11 mouse cellular contexts compared by ENCODE assay signal in the genomic region with DNA sequence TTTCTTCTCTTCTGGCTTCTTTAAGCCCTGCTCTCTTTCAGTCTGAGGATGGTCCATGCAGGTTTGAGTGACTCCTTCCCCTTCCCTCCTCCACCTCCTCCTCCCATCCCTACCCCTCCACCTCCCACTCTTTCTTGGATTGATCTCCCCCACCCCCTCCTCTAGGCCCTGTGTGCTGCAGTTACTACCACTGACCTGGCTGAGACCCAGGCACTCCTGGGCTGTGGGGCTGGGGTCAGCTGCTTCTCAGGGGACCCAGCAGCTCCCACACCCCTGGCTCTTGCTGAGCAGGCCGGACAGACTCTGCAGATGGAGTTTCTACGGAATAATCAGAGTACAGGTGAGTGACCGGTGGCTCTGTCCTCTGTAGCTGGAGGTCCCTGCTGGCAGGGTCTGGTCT. TPM values are rescaled to one million over a fixed set of nuclear protein-coding genes. Genes with fewer than 3 reads are reported as not detected.
DNase-seq lines count a peak whose midpoint lies in the region; ATAC-seq lines count a peak whose summit lies in the region.
"Had no signal": no experiment of that assay in that cellular context is flagged by ENCODE, and none has a peak within 500 bp of the region (broad histone marks: within the 10 kb centered on the region; RNA-seq: fewer than 3 reads in every experiment).

No protein-coding gene starts in this region.

- H3K9ac ChIP-seq in forebrain, embryonic 12.5 days: no peak overlapping the region
- no peak overlapping the region for H3K9ac ChIP-seq in forebrain, embryonic 11.5 days (ENCODE audit: low read length)
- peak overlapping the region; percentile 67 for H3K9ac ChIP-seq in kidney, embryonic 16.5 days (replicated peaks; ENCODE audit: low read length)
- H3K9ac ChIP-seq in embryonic facial prominence, embryonic 11.5 days (replicated peaks; ENCODE audit: low read length): peak overlapping the region; percentile 46
- peak overlapping the region; percentile 62 for H3K9ac ChIP-seq in limb, embryonic 13.5 days
- H3K9ac ChIP-seq: forebrain, postnatal 0 days had no signal

- H3K4me1 ChIP-seq in forebrain, embryonic 12.5 days: peaks cover 23% of the 10 kb centered on the region
- H3K4me1 ChIP-seq in forebrain, embryonic 11.5 days (replicated peaks; ENCODE audit: control insufficient read depth, insufficient read depth, low read length): peaks cover 8% of the 10 kb centered on the region; the same call in 1 of the 2 replicates
- H3K4me1 ChIP-seq in kidney, embryonic 16.5 days (ENCODE audit: insufficient read depth, low read length): peaks cover 37% of the 10 kb centered on the region
- 0 out of 2 replicates have a peak, but pooled peaks cover 4% of the 10 kb centered on the region for H3K4me1 ChIP-seq in embryonic facial prominence, embryonic 11.5 days (ENCODE audit: control insufficient read depth, insufficient read depth, low read length)
- peaks cover 51% of the 10 kb centered on the region for H3K4me1 ChIP-seq in limb, embryonic 13.5 days

- no peak overlapping the region for H3K4me2 ChIP-seq in forebrain, embryonic 12.5 days
- no peak overlapping the region for H3K4me2 ChIP-seq in forebrain, embryonic 11.5 days (ENCODE audit: low read depth, low read length, severe bottlenecking)
- H3K4me2 ChIP-seq in kidney, embryonic 16.5 days (replicated peaks; ENCODE audit: low read depth, low read length): peak overlapping the region; percentile 49
- no peak overlapping the region for H3K4me2 ChIP-seq in embryonic facial prominence, embryonic 11.5 days (ENCODE audit: low read depth, low read length)
- peak overlapping the region; percentile 60 for H3K4me2 ChIP-seq in limb, embryonic 13.5 days (replicated peaks)

- H3K36me3 ChIP-seq in forebrain, embryonic 12.5 days (replicated peaks): no peaks in the 10 kb centered on the region
- no peaks in the 10 kb centered on the region for H3K36me3 ChIP-seq in forebrain, embryonic 11.5 days (ENCODE audit: control insufficient read depth, insufficient read depth, low read length)
- H3K36me3 ChIP-seq in kidney, embryonic 16.5 days (ENCODE audit: insufficient read depth, low read length): peaks cover 26% of the 10 kb centered on the region
- H3K36me3 ChIP-seq in embryonic facial prominence, embryonic 11.5 days (replicated peaks; ENCODE audit: control insufficient read depth, insufficient read depth, low read depth, low read length): no peaks in the 10 kb centered on the region
- peaks cover 33% of the 10 kb centered on the region for H3K36me3 ChIP-seq in limb, embryonic 13.5 days

- H3K4me3 ChIP-seq in forebrain, embryonic 12.5 days (replicated peaks): no peak overlapping the region
- H3K4me3 ChIP-seq in forebrain, embryonic 11.5 days (ENCODE audit: low read depth, low read length): no peak overlapping the region
- peak overlapping the region; percentile 48 for H3K4me3 ChIP-seq in kidney, embryonic 16.5 days (ENCODE audit: low read length)
- no peak overlapping the region; the same call in 1 of the 2 replicates for H3K4me3 ChIP-seq in embryonic facial prominence, embryonic 11.5 days (ENCODE audit: low read depth, low read length)
- H3K4me3 ChIP-seq in limb, embryonic 13.5 days: peak overlapping the region; percentile 36

- ATAC-seq in forebrain, embryonic 12.5 days (ENCODE audit: low FRiP score): no peak
- no peak for ATAC-seq in forebrain, embryonic 11.5 days (replicated peaks; ENCODE audit: low FRiP score)
- ATAC-seq in kidney, embryonic 16.5 days (ENCODE audit: low FRiP score, low TSS enrichment): peak; percentile 3; the same call in 1 of the 2 replicates
- peak; percentile 3; the same call in 1 of the 2 replicates for ATAC-seq in embryonic facial prominence, embryonic 11.5 days (replicated peaks; ENCODE audit: insufficient number of reproducible peaks, low FRiP score, low TSS enrichment, low read depth)
- ATAC-seq in limb, embryonic 13.5 days (ENCODE audit: low FRiP score, low read depth): 0 out of 2 replicates have a peak, but pooled peaks have one; percentile 1

- no peaks in the 10 kb centered on the region for H3K27me3 ChIP-seq in forebrain, embryonic 12.5 days
- no peaks in the 10 kb centered on the region for H3K27me3 ChIP-seq in forebrain, embryonic 11.5 days (ENCODE audit: control insufficient read depth, insufficient read depth, low read length)
- no peaks in the 10 kb centered on the region for H3K27me3 ChIP-seq in kidney, embryonic 16.5 days (ENCODE audit: insufficient read depth, low read length)
- no peaks in the 10 kb centered on the region for H3K27me3 ChIP-seq in embryonic facial prominence, embryonic 11.5 days (ENCODE audit: control insufficient read depth, insufficient read depth, low read length)
- H3K27me3 ChIP-seq in limb, embryonic 13.5 days: no peaks in the 10 kb centered on the region

- WGBS in forebrain, embryonic 12.5 days: 73% methylated on average over 3 of the region's 3 CpGs
- WGBS in forebrain, embryonic 11.5 days: 60% methylated on average over 3 of the region's 3 CpGs
- 35% methylated on average over 3 of the region's 3 CpGs for WGBS in kidney, embryonic 16.5 days
- 65% methylated on average over 3 of the region's 3 CpGs for WGBS in embryonic facial prominence, embryonic 11.5 days
- 49% methylated on average over 3 of the region's 3 CpGs for WGBS in limb, embryonic 13.5 days

- no peak for DNase-seq in forebrain, embryonic 11.5 days (ENCODE audit: low spot score)
- no peak for DNase-seq in kidney, postnatal 36 days
- no peak for DNase-seq in embryonic facial prominence, embryonic 11.5 days (ENCODE audit: low spot score)
- DNase-seq in urinary bladder, postnatal 14 days (ENCODE audit: low spot score): no peak
- no peak for DNase-seq in frontal cortex, postnatal 36 days (ENCODE audit: low spot score in 2 of 2)
- DNase-seq: cerebellum, adult 9-10 months; forebrain, postnatal 0 days; kidney, adult 9 months had no signal

- no peaks in the 10 kb centered on the region for H3K9me3 ChIP-seq in forebrain, embryonic 12.5 days
- H3K9me3 ChIP-seq in forebrain, embryonic 11.5 days (ENCODE audit: control insufficient read depth, low read length): no peaks in the 10 kb centered on the region
- no peaks in the 10 kb centered on the region for H3K9me3 ChIP-seq in kidney, embryonic 16.5 days (ENCODE audit: low read length)
- H3K9me3 ChIP-seq in embryonic facial prominence, embryonic 11.5 days (replicated peaks; ENCODE audit: control insufficient read depth, low read length): no peaks in the 10 kb centered on the region
- H3K9me3 ChIP-seq in limb, embryonic 13.5 days: no peaks in the 10 kb centered on the region

- 0 out of 2 replicates have a peak overlapping the region, but pooled peaks have one; percentile 51 for H3K27ac ChIP-seq in forebrain, embryonic 12.5 days
- no peak overlapping the region for H3K27ac ChIP-seq in forebrain, embryonic 11.5 days (ENCODE audit: low read depth, low read length)
- peak overlapping the region; percentile 98 for H3K27ac ChIP-seq in kidney, embryonic 16.5 days (ENCODE audit: low read length)
- H3K27ac ChIP-seq in embryonic facial prominence, embryonic 11.5 days (replicated peaks; ENCODE audit: low read depth, low read length): peak overlapping the region; percentile 60
- peak overlapping the region; percentile 94 for H3K27ac ChIP-seq in limb, embryonic 13.5 days

RNA-seq across cellular contexts. Expression of a gene that starts 16.1 kb away (rescaled TPM):
- not detected in 2 replicates for polyA plus RNA-seq in forebrain, embryonic 12.5 days (2016; fragmentation: Nextera tagmentation; extraction: Ambion mirVana)
- not detected in 2 replicates for polyA plus RNA-seq in forebrain, embryonic 11.5 days (2014; fragmentation: Nextera tagmentation; extraction: Ambion mirVana)
- polyA plus RNA-seq in kidney, embryonic 16.5 days (2015; fragmentation: Nextera tagmentation; extraction: Ambion mirVana): 9.9 TPM in 1 of 2 replicates, not detected in the other
- polyA plus RNA-seq in embryonic facial prominence, embryonic 11.5 days (2014; fragmentation: Nextera tagmentation; extraction: Ambion mirVana): 4.2 TPM in 1 of 2 replicates, not detected in the other
- polyA plus RNA-seq in limb, embryonic 13.5 days (2015; fragmentation: Nextera tagmentation; extraction: Ambion mirVana): 3.2 and 8.0 TPM in 2 replicates
- polyA plus RNA-seq: forebrain, postnatal 0 days had no signal

RNA-seq across cellular contexts. Expression of a gene that starts 26.9 kb away (rescaled TPM):
- polyA plus RNA-seq in forebrain, embryonic 12.5 days (2016; fragmentation: Nextera tagmentation; extraction: Ambion mirVana): 23.1 and 25.7 TPM in 2 replicates
- polyA plus RNA-seq in forebrain, embryonic 11.5 days (2014; fragmentation: Nextera tagmentation; extraction: Ambion mirVana): 18.6 and 22.7 TPM in 2 replicates
- polyA plus RNA-seq in kidney, embryonic 16.5 days (2015; fragmentation: Nextera tagmentation; extraction: Ambion mirVana): 31.6 and 46.5 TPM in 2 replicates
- polyA plus RNA-seq in embryonic facial prominence, embryonic 11.5 days (2014; fragmentation: Nextera tagmentation; extraction: Ambion mirVana): 10.6 and 18.6 TPM in 2 replicates
- 4.6 and 10.4 TPM in 2 replicates for polyA plus RNA-seq in limb, embryonic 13.5 days (2015; fragmentation: Nextera tagmentation; extraction: Ambion mirVana)

RNA-seq across cellular contexts. Expression of a gene that starts 46.7 kb away (rescaled TPM):
- 11.9 and 13.4 TPM in 2 replicates for polyA plus RNA-seq in forebrain, embryonic 12.5 days (2016; fragmentation: Nextera tagmentation; extraction: Ambion mirVana)
- polyA plus RNA-seq in forebrain, embryonic 11.5 days (2014; fragmentation: Nextera tagmentation; extraction: Ambion mirVana): 10.5 and 14.5 TPM in 2 replicates
- 106 and 112 TPM in 2 replicates for polyA plus RNA-seq in kidney, embryonic 16.5 days (2015; fragmentation: Nextera tagmentation; extraction: Ambion mirVana)
- polyA plus RNA-seq in embryonic facial prominence, embryonic 11.5 days (2014; fragmentation: Nextera tagmentation; extraction: Ambion mirVana): 13.5 and 14.1 TPM in 2 replicates
- 41.5 and 45.6 TPM in 2 replicates for polyA plus RNA-seq in limb, embryonic 13.5 days (2015; fragmentation: Nextera tagmentation; extraction: Ambion mirVana)

Comparison
In these comparisons a context has a peak if more than half of its experiments do, and no peak if none do; other contexts are left out.
1. ATAC-seq: peak in kidney, embryonic 16.5 days (single experiment), embryonic facial prominence, embryonic 11.5 days (single experiment) and limb, embryonic 13.5 days (single experiment); none in forebrain, embryonic 12.5 days (single experiment) and forebrain, embryonic 11.5 days (single experiment).
2. H3K4me2 ChIP-seq: peak in kidney, embryonic 16.5 days (single experiment) and limb, embryonic 13.5 days (single experiment); none in forebrain, embryonic 12.5 days (single experiment), forebrain, embryonic 11.5 days (single experiment) and embryonic facial prominence, embryonic 11.5 days (single experiment).
3. H3K4me3 ChIP-seq: peak in kidney, embryonic 16.5 days (single experiment) and limb, embryonic 13.5 days (single experiment); none in forebrain, embryonic 12.5 days (single experiment), forebrain, embryonic 11.5 days (single experiment) and embryonic facial prominence, embryonic 11.5 days (single experiment).
4. H3K9ac ChIP-seq: peak in kidney, embryonic 16.5 days (single experiment), embryonic facial prominence, embryonic 11.5 days (single experiment) and limb, embryonic 13.5 days (single experiment); none in forebrain, embryonic 12.5 days (single experiment) and forebrain, embryonic 11.5 days (single experiment).